Mouse (Mus musculus) left cerebral cortex, adult 18-20 months (tissue): ENCODE measurements around the gene Kcnk16. TPM values are rescaled to one million over a fixed set of nuclear protein-coding genes. Genes with fewer than 3 reads are reported as not detected.

ENCODE experiments used
- DNase-seq, 2 experiments: peaks; one replicate each; pipeline ENCODE4 v3.0.0; 2021 to 2022; ENCODE audit warnings: low spot score in 2 of 2, mixed read lengths in 1 of 2
- total RNA-seq, 2 experiments: library from RNA; stranded (reverse); gene quantifications; 2 replicates each; pipeline ENCODE4 v1.2.3; 2021

The Kcnk16 gene
- total RNA-seq, 2 experiments from 2014 or later = not detected

- no peak for DNase-seq
These were observed 35.7 kb downstream of the Kcnk16 start for GRCm38 (mm10) chr14:20233016-20233980.

- no peak for DNase-seq
These were observed 38.9 kb downstream of the Kcnk16 start for GRCm38 (mm10) chr14:20230063-20230491.

- DNase-seq = no peak
These were observed 39.6 kb downstream of the Kcnk16 start for GRCm38 (mm10) chr14:20229437-20229836.

GRCm38 (mm10) chr14:20228336-20228735 is 40.7 kb downstream of the Kcnk16 start:
- DNase-seq = no peak

- no peak for DNase-seq
These were observed 42.0 kb downstream of the Kcnk16 start for GRCm38 (mm10) chr14:20226982-20227381.

GRCm38 (mm10) chr14:20226488-20226887 is 42.5 kb downstream of the Kcnk16 start:
- DNase-seq = no peak

GRCm38 (mm10) chr14:20225525-20225924 is 43.5 kb downstream of the Kcnk16 start:
- no peak for DNase-seq

- DNase-seq = no peak
These were observed 44.3 kb downstream of the Kcnk16 start for GRCm38 (mm10) chr14:20224576-20225218.

GRCm38 (mm10) chr14:20224163-20224562 is 44.8 kb downstream of the Kcnk16 start:
- no peak for DNase-seq

- no peak for DNase-seq
These were observed 45.7 kb downstream of the Kcnk16 start for GRCm38 (mm10) chr14:20223253-20223652.

GRCm38 (mm10) chr14:20221083-20221482 is 47.9 kb downstream of the Kcnk16 start:
- DNase-seq = no peak

GRCm38 (mm10) chr14:20219849-20220248 is 49.1 kb downstream of the Kcnk16 start:
- no peak for DNase-seq

GRCm38 (mm10) chr14:20217299-20217864 is 51.6 kb downstream of the Kcnk16 start:
- no peak for DNase-seq

- no peak for DNase-seq
These were observed 52.3 kb downstream of the Kcnk16 start for GRCm38 (mm10) chr14:20216561-20217298.

GRCm38 (mm10) chr14:20215826-20216225 is 53.2 kb downstream of the Kcnk16 start:
- DNase-seq = no peak

GRCm38 (mm10) chr14:20214125-20214524 is 54.9 kb downstream of the Kcnk16 start:
- no peak for DNase-seq

GRCm38 (mm10) chr14:20211754-20212601 is 57.0 kb downstream of the Kcnk16 start:
- no peak for DNase-seq
